Mouse (Mus musculus): ENCODE results near the gene Hebp2. TPM values are rescaled to one million over a fixed set of nuclear protein-coding genes. Genes with fewer than 3 reads are reported as not detected.

The Hebp2 gene
- total RNA-seq, 2 experiments from 2014 or later, result 7.2 to 10.2 TPM

DNA sequence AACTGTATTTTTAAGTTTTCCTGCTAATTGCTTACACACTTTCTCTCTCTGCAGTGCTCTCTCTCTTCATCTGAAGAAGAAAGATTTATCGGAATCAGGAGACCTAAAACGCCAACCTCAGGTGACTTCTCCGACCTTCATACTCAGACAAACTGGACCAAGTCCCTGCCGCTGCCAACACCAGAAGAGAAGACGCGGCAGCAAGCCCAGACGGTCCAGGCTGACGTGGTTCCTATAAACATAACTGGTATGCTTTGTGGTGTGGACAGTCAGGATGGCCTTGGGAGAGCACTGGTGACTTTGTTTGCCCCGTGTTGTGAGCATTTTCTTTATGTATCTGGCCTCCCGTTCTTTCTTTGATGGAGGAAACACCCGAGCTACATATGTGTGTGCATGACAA lies 34.4 kb downstream of the Hebp2 start:
- DNase-seq (ENCODE audit: low spot score in 2 of 2), result no peak

DNA sequence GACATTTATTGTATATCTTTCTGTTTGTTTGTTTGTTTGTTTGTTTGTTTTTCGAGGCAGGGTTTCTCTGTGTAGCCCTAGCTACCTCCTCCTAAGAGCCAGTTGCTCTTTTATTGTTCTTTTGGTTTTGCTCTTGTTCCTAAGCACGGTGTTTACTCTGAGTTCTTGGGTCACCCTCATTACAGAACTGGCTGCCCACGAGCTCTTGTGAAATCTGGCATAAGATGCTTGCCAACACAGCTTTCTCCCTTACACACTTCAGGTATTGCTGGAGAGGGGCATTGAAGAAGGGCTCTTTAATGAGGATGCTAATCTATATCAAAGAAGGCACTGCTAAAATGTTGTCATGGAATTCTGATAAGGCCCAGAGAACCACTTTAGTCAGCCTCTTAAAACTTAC lies 35.2 kb downstream of the Hebp2 start:
- DNase-seq (ENCODE audit: low spot score in 2 of 2), result no peak

DNA sequence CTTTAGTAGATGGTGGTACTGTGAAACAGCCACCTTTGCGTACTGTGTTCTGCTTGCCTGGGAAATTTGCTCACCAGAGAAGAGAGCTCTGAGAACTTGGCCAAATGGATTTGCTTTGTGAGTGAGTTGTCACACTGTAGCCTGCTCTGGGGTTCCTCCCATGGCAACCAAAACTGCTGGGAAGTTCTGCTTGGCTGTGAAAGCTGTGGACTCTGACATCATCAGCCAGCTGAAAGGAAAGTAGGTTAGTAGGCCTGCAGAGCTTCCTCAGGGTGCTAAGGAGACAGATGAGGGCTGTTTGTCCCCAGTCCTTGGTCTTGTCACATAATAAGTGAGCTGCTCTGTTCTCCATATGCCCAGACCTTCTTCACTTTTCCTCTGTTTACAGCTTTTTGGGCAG lies 37.3 kb downstream of the Hebp2 start:
- DNase-seq (ENCODE audit: low spot score in 2 of 2), result no peak

DNA sequence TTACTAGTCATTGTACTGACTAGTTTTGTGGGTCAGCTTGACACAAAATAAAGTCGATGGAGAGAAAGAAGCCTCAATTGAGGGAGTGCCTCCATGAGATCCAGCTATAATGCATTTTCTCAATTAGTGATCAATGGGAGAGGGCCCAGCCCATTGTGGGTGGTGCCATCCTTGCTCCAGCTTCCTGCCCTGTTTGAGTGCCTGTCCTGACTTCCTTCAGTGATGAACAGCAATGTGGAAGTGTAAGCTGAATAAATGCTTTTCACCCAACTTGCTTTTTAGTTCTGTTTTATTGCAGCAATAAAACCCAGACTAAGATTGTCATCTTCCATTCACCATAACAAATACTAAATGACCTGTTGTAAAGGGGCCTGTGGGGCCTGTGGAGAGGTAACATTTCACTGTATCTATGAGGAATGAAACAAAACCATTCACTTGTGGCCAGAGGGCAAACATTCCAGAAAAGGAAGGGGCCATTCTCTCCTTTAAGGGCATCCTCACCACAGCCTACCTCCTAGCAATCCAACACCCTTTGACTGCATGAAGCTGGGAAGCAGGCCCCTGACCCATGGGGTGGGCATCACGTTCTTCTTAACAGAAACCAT lies 37.9 kb downstream of the Hebp2 start:
- no peak for DNase-seq (ENCODE audit: low spot score in 2 of 2)

DNA sequence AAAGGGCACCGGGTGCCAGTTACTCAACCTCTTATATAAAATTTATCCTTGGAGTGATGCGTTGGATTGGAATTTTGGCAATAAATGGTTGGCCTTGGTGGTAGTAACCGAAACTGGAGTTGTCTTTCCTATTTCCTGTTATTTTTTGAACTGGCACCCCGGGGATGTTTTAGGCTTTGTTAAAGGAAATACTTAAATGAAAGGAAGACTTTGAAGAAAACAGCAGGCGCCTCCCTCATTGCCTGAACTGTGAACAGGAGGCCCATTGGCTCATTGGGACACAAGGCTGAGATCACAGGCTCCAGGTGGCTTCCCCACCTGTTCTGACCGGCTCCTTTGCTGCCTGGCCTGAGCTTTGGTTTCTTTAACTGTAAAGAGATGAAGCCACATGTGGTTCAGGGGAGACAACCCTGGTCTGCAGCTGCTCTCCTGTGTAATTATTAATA lies 39.4 kb downstream of the Hebp2 start:
- DNase-seq (ENCODE audit: low spot score in 2 of 2), result no peak

DNA sequence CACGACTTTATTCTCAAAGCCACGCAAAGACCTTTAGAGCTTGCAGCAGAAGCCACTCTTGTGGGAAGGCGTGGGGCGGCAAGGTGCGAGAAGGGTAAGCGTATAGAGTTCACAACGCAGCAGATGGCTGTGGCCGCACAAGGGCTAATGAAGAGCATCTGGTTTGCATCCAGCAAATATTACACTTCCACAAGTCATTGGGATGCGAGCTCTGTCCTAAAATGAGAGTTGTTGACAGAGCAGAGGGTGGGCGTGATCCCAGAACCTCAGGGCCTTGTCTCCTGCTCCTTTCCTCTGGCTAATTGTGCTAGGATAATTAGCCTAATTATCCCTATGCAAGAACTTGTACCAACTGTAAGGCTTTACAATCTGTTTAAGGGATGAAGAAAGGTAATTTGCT lies 40.2 kb downstream of the Hebp2 start:
- no peak for DNase-seq (ENCODE audit: low spot score in 2 of 2)

DNA sequence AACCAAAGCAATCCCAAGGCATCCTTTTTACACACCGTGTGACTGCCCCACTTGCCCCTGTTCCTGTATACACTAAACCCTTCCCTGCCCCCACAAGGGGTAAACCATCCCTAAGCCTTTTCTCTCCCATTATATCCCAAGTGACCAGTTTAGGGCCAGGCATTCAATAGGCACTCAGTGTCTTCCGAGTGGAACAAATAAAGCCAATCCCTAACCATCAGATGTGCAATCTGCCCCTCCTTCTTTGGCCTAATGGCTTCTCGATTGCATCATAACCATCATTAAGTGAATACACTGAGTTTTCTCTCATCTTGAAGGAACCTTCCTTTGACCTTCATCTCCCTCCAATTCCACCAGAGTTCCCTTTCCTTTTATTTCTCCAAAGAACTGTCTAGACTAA lies 43.9 kb downstream of the Hebp2 start:
- DNase-seq (ENCODE audit: low spot score in 2 of 2), result no peak

DNA sequence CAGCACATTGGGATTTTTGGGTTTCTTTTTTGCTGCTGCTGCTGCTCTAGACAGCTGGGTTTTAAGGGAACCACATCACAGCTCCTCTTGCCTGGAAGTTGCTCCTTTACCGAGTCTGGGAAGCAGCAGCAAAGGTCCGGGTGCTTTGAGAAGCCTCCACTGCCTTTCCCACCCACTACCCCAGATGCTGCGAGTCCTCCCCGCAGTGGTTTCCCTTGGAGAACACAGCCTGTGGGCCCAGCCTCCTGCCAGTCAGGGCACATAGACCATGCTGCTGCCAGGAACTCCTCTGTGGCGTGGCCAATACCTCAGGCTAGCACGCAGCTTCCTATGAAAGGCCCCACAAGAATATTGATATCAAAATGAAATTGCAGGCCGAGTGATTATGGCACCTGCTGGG lies 48.8 kb downstream of the Hebp2 start:
- no peak for DNase-seq (ENCODE audit: low spot score in 2 of 2)

DNA sequence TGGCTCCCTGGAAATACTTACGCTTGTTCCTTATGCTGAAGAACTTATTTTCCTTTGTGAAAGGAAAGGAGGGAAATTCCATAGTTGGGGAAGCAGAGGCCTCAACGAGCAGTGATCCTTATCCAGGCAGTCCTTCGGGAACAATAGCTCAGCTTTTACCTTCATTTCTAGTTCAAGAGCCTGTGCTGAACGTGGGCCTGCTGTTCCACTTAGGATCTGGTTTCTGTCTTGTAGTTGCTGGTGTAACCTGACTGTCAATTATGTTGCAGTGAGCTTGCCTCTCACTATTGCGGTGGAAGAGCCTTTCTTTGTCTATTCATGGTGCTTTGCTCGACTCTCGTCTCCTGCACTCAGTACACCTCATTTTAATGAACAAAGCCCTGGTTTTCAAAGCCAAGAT lies 51.6 kb downstream of the Hebp2 start:
- DNase-seq (ENCODE audit: low spot score in 2 of 2), result no peak

DNA sequence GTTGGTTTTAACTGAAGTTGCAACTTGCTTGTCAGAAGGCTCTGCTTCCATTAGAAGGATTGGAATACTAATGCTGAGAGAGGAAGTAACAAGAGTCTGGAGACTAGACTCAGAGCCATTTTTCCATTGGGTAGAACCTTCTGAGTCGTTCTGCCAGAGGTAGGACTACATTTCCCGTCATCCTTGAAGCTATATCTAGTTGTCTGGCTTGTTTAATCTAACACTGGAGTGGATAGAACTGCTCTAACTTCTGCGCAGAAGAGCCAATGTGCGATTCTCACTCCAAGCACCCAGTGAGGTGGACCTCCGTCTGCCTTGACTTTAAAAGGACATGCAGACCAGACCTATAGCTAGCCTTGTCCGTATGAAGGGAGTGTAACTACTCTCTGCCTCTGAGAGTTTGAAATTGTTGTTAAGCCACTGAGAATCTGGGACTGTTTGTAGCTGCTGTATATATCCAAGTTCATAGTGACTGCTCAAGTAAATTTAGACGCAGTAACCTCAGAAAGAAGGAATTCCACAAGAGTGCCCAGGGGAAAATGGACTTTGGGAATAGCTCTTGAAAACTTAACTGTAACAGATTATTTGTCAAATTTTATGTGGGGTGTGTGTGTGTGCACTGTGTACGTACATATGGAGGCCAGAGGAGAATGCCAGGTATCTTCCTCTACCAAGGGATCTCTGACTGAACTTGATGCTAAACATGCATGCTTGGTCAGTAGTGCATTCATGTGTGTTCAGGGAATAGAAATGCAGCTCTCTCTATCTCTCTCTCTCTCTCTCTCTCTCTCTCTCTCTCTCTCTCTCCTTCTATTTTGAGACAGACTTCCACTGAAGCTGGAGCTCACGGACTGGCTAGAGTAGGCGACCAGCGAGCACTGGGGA lies 52.6 kb downstream of the Hebp2 start:
- DNase-seq (ENCODE audit: low spot score in 2 of 2), result no peak

DNA sequence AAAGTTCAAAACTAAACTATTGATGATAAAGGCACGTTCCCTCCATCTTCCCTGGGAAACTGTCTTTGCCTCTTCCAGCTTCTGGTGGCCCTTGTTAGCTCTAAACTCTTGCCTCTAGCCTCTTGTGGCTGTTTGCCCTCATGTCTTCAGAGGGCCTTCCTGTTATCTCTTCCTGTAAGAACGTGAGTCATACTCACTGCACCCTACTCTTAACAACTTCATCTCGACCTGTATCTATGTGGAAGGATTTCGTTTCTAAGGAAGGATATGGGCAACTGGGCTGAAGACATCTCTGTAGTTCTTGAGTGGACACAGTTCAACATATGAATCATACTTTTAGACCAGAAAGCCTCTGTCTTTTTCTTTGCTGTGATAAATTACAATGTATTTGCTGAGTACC lies 53.9 kb downstream of the Hebp2 start:
- DNase-seq (ENCODE audit: low spot score in 2 of 2), result no peak

DNA sequence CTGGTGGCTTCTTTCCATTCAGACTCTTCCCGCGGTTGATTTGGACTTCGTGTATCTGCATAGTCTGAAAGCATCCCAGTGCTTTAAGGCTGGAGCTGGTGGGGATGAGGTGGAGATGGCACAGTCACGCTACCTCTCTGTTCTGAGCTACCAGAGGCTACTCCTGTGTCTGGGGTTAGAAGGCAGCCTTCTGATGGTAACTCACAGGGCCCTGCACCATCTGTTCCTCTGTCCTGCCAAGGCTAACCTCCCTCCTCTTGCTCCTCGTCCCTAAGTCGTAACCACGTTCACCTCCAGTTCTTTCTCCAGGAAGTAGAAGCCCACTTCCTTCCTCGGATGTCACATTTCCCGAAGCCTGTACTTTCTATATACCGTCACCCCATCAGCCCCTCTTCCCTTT lies 55.9 kb downstream of the Hebp2 start:
- no peak for DNase-seq (ENCODE audit: low spot score in 2 of 2)

Other genes starting within 250 kb of the Hebp2 start
- 10 to 100 TPM in 1 of 2 experiments, 1 to 10 TPM in 1; 8.3 to 13.4 TPM for gene Nhsl1, start 227.1 kb downstream of the Hebp2 start, total RNA-seq (2021)
- gene Arfgef3, start 197.9 kb upstream of the Hebp2 start, total RNA-seq (2021), result 10 to 100 TPM in 1 of 2 experiments, 1 to 10 TPM in 1; 8.5 to 11.5 TPM
- gene Gm4922, start 240.7 kb upstream of the Hebp2 start, total RNA-seq (2021), result not detected